Mouse (Mus musculus) MEL (cell line): Measurements from ENCODE around the gene Myzap.

Source experiments
- CTCF ChIP-seq, 3 experiments: IDR thresholded peaks in 2 of 3; conservative IDR thresholded peaks in 1 of 3; 2 replicates each; pipeline ENCODE4 v1.5.1; 2011 to 2012; ENCODE audit warnings: low read length in 3 of 3, low read depth in 2 of 3, mild to moderate bottlenecking in 2 of 3, improper control_type of control experiment in 1 of 3, inconsistent platforms in 1 of 3, mixed read lengths in 1 of 3, moderate library complexity in 1 of 3; ENCODE audit not compliant: control insufficient read depth in 1 of 3, insufficient read depth in 1 of 3, poor library complexity in 1 of 3, severe bottlenecking in 1 of 3
- GATA1 ChIP-seq: IDR thresholded peaks from 2 replicates; pipeline ENCODE4 v1.6.1; 2011; ENCODE audit warnings: low read depth, low read length, improper control_type of control experiment
- MAFK ChIP-seq: IDR thresholded peaks from 2 replicates; pipeline ENCODE4 v1.6.1; 2011; ENCODE audit warnings: low read depth, mild to moderate bottlenecking, low read length, improper control_type of control experiment, borderline replicate concordance
- NRF1 ChIP-seq: IDR thresholded peaks from 2 replicates; pipeline ENCODE4 v1.6.1; 2014; ENCODE audit warnings: low read depth, mild to moderate bottlenecking, inconsistent platforms, low read length, improper control_type of control experiment, moderate library complexity; ENCODE audit not compliant: poor library complexity, insufficient read depth, severe bottlenecking
- POLR2A ChIP-seq, 2 experiments: IDR thresholded peaks; 2 replicates each; pipeline ENCODE4 v1.6.1; 2011 to 2012; ENCODE audit warnings: low read length in 2 of 2, mild to moderate bottlenecking in 2 of 2, control low read depth in 1 of 2, improper control_type of control experiment in 1 of 2, low read depth in 1 of 2, moderate library complexity in 1 of 2; ENCODE audit not compliant: control insufficient read depth in 1 of 2, insufficient read depth in 1 of 2, poor library complexity in 1 of 2
- POLR2AphosphoS2 ChIP-seq: IDR thresholded peaks from 2 replicates; pipeline ENCODE4 v1.6.1; 2011; ENCODE audit warnings: low read length, improper control_type of control experiment
- RAD21 ChIP-seq: IDR thresholded peaks from 2 replicates; pipeline ENCODE4 v1.6.1; 2011; ENCODE audit warnings: mild to moderate bottlenecking, low read depth, low read length, improper control_type of control experiment
- ZMIZ1 ChIP-seq: IDR thresholded peaks from 2 replicates; pipeline ENCODE4 v1.6.1; 2012; ENCODE audit warnings: low read depth, mild to moderate bottlenecking, inconsistent platforms, low read length, improper control_type of control experiment, moderate library complexity
- ZNF384 ChIP-seq: IDR thresholded peaks from 2 replicates; pipeline ENCODE4 v1.6.1; 2012; ENCODE audit warnings: low read depth, mild to moderate bottlenecking, inconsistent platforms, low read length, improper control_type of control experiment

DNA sequence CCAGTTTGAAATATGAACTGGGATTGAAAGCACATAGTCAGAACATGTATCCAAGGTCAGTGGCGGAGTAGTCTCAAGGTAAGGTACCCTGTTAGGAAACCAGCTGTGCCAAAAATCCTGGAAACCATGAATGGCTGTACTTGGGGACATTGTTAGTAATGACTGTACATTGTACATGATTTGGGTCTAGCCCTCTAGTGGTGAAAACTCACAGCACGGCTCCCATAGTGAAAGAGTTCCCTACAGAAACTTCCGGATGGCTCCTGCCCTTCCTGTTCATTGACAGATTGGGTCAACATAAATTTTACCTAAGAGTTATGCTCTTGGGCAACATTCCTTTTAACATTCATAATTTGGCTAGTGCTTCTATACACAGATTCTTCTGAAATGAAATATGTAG is 126.0 kb downstream of the Myzap start:
- TF ChIP-seq POLR2AphosphoS2 = no peak
- no peak for TF ChIP-seq ZNF384
- TF ChIP-seq RAD21 = no peak; the same call in 1 of the 2 replicates
- TF ChIP-seq MAFK = no peak
- TF ChIP-seq GATA1 = no peak
- no peak for TF ChIP-seq POLR2A (IDR thresholded peaks at IDR 0.05; ENCODE audit: control insufficient read depth in 1 of 2, insufficient read depth in 1 of 2, low read depth in 1 of 2, low read length in 2 of 2, poor library complexity in 1 of 2)
- peak; percentile 19 to 58 (median 54); a peak in 4 of 6 replicates for TF ChIP-seq CTCF (IDR thresholded peaks at IDR 0.05 in 2 of 3, conservative IDR thresholded peaks at IDR 0.05 in 1 of 3; ENCODE audit: control insufficient read depth in 1 of 3, insufficient read depth in 1 of 3, low read depth in 2 of 3, low read length in 3 of 3, poor library complexity in 1 of 3, severe bottlenecking in 1 of 3)
- TF ChIP-seq NRF1 = no peak
- no peak for TF ChIP-seq ZMIZ1
